Mouse (Mus musculus) frontal cortex, adult (tissue): ENCODE measurements around the gene Dpep3.
A peak's percentile ranks its signal among the peaks of the same experiment; 100 is the strongest.

ENCODE experiments used
- ATAC-seq: cut with Nextera tagmentation; 2 replicates; pipeline ENCODE4 v1.9.2; 2017; ENCODE audit warnings: mild to moderate bottlenecking, moderate library complexity, mixed read lengths; ENCODE audit not compliant: low TSS enrichment

The Dpep3 gene

DNA sequence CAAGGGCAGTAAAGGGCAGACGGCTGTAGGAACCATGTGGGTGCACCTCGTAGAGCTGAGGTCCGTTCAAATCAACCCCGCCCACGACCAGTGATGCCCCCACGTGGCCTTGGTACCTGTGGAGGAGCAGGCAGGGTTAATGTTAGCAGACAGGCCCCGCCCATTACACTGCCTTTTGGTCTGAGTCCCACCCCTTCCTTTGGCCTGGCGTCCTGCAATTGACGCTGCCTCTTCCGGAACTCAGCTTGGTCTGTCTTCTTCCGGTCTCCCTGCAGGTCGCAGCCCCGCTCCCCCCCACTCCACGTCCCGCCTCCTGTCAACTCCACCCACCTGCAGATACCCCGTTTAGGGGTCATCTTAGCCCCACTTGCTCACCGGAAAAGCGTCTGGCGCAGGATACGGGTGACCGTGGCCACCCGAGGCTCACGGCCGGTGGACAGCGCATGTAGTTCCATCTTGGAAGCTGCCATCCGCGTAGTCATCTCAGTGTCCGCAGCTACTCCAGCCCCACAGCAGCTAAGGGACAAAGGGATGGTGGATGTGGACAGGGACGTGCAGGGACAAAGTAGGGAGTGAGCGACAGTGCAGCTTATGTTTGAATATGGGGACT, 42.3 kb downstream of the Dpep3 start:
- ATAC-seq, result peak; percentile 82

DNA sequence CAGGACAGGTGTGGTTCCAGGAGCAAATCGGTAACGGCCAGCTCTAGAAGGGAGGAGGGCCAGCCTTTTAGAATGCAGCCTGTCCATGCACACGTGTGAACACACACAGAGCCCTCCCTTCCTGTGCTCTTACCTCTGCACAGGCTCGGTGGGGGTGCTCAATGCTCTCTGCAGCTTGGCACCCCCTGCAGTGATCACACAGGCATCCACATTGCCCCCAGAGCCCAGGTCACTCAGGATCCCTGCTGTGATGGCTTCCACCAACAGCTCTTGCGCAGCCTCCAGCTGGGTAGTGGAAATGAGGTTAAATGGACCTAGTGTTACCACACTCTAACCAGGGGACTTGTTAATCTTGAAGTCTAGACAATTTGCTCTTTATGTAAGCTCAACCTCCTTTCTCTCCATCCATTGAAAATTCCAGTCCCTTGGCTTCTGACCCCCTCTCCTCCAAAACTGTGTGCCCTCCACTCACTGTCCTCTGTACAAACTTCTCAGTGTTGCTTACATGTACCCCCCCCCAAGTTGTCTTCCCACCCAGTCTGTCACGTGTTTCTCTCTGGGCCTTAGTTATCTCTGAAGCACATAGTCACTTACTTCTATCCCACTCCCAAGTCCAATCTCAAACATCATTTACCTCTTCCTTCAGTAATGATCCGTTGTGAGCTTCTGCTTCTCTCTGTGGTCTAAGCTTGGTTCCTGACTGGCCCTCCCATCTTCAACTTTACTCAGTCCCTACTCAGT, 43.2 kb downstream of the Dpep3 start:
- ATAC-seq, result no peak

DNA sequence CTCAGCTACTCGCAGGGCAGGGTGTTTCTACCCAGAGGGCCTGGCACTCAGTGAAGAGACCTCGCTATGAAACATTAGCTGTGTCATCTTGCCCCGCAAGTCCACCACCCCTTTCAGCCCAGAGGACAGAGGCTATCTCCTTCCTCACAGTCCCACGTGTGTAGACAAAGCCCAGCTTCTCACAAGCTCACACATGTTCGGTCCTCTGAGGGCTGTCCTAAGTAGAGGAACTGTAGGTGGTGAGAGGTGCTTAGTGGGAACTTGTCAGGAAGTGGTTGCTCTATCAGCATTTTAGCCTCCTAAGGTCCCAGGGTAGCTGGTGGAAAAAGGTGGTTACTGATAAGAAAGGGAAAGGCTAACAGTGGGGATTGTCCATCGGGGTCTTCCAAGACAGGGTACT, 44.1 kb downstream of the Dpep3 start:
- no peak for ATAC-seq

DNA sequence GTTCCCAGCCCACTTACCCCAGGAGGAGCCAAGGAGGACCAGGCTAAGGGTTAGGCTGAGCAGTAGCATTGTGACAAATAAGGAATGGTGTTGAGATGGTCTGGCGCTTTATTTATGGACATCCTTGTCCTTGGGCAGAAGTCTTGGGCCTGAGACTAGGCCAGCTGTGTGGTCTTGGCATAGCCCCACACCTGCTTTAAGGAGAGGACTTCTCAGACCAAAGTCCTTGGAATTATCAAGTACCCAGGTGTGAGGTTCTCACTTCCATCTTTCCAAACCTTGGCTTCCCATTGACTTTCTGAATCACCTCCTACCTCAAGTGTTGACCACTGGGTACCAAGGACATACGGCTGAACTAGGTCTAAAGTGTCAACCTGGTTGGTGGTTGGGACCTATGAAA, 45.5 kb downstream of the Dpep3 start, which contains the start of gene Ctrl:
Gene Ctrl, minus strand, starts transcription at position 101 of the 400 bp plus-strand sequence.
- no peak for ATAC-seq

DNA sequence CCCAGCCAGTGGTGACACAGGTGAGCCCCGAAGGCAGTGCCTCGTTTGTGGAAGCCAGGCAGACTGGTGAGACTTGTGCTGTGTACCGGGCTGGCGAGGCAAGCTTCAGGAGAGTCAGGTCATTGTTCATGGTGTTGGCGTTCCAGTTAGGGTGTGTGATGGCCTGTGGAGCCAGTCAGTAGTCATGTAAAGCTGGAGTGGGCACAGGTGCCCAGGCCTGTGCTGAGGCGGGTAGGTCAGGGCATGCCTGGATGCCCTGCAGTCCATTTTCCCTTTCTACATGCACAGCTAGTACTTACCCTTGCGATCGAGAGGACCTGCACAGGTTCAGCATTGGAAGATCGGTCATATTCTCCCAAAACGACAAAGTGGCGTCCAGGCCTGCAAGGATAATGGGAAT, 46.7 kb downstream of the Dpep3 start:
- ATAC-seq, result no peak

DNA sequence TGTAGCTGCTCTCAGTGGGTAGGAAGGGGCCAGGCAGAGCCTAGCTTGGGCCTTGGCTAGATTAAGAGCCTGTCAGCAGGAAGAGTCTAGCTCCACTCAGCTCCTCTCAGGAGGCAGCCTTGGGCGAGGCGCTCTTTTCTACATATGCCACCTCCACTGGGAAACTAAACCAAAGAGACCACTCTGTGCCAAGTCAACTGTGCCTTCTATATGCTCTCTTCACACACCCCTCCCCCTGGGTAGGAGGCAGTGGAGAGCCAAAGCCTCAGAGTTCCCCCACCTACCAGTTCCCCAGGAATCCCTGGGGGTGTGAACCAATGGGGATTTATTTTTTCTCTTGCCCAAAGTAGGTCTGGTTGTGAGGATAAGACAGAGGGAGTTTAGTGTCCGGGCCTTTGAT, 48.0 kb downstream of the Dpep3 start:
- peak; percentile 81 for ATAC-seq

DNA sequence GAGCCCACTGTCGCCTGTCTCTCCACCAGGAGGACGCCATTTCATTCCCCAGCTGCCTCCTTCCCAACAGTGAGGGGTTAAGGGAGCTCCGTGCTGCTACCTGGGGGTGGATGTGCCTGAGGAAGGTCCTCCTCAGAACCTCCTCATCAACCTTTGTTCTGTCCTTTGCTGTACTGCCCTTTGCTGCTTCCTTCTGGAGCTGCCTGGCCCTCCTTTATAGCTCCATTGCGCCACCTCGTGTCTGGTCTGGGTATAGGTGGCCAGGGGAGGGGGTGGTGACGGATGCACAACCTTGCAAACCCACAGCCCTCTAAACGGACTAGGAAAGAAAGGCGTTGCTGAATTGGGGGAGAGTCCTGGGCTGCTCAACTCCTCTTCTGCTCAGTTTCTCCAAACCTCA, 48.6 kb downstream of the Dpep3 start:
- ATAC-seq, result peak; percentile 54

DNA sequence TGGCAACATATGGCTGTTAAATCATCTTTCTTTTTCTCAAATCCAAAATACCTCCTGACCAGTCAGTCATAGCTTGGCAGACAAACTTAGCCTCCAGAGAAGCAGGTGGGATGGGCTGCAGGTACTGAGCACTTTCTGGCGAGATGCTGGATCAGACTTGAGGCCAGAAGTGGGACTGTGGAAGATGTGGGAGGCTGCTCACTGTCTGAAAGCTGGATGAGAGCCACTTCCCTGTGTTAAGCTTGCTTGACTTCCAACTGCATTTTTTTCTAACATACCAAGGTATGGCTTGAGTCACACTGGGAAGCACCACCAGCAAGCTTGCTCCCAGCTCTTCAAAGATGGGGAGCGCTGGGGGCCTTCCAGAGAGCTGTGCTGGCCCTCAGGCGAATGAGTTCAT, 54.1 kb downstream of the Dpep3 start:
- ATAC-seq, result peak; percentile 74
